Mouse (Mus musculus): ENCODE measurements around the gene Tex10. TPM values are rescaled to one million over a fixed set of nuclear protein-coding genes. Genes with fewer than 3 reads are reported as not detected.
A peak's percentile ranks its signal among the peaks of the same experiment; 100 is the strongest.
"Not testable (repeated sequence)": the region's sequence is repeated elsewhere in the genome, so short reads cannot be mapped to it uniquely, and the experiment has no call there.

Gene Tex10
- polyA plus RNA-seq, 1 experiment from 2014 or later, result 43.3 TPM

DNA sequence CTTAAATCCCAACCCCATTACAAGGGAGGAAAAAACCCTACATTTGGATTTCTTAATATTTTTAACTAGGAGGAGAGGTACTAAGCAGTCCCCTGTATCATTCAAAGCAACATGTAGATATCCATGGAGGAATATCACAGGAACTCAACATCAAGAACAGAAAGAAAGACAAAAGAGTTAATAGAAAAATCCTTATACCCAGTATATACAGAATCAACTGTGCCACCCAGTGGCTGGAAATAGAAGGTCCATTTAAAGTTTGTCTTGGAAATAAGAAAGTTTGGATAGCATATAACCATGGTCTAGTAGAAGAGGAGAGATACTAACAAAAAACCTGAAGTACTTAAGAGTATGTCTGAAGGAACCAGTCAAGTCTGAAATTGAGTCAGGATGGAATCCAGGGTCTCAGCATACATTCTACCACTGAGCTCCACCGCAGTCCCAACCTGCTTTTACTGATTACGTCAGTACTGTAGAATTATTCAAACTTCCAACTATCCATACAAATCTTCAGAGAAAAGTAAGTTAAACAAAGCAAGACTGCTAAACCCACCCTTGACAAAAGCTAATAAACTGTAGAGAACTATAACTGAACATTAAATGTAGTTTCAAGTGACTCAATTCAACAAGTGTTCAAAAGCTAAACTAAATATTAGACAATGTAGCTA is 19.0 kb downstream of the Tex10 start:
- Histone ChIP-seq H3K9ac (replicated peaks) (no peak overlapping the region), H3K9me3 (no peaks in the 10 kb centered on the region), H3K36me3 (peaks cover 58% of the 10 kb centered on the region), H3K4me3 (no peak overlapping the region), H3K4me1 (no peaks in the 10 kb centered on the region), H3K27me3 (no peaks in the 10 kb centered on the region), H3K4me2 (replicated peaks) (no peak overlapping the region), H3K27ac (replicated peaks) (no peak overlapping the region)
- no peak for ATAC-seq (replicated peaks)
- WGBS, result 97% methylated on average over 2 of the region's 2 CpGs

DNA sequence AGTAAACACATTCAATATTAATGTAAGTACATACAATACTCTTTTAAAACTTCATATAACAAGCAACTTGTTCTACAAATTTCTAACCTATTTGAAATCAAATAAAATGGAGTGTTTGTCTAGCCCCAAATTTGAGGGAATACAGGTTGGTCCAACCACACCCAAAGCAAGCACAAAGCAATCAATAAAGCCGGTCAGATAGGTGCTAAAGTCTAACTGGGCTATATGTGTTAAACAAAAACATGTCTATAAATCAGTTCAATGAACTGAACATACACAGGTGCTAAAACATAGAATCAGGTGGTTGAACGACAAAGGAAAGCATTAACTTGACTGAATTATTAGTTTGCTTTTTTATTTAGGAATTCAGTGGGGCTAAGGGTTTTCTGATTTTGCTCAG is 45.2 kb downstream of the Tex10 start:
- H3K4me3 ChIP-seq, result no peak overlapping the region
- H3K27ac ChIP-seq (replicated peaks), result no peak overlapping the region
- 92% methylated on average over 2 of the region's 2 CpGs for WGBS
- H3K9me3 ChIP-seq, result no peaks in the 10 kb centered on the region
- no peak for ATAC-seq (replicated peaks)
- no peak overlapping the region for H3K4me2 ChIP-seq (replicated peaks)
- H3K9ac ChIP-seq (replicated peaks), result no peak overlapping the region
- no peaks in the 10 kb centered on the region for H3K4me1 ChIP-seq
- peaks cover 43% of the 10 kb centered on the region for H3K36me3 ChIP-seq
- no peaks in the 10 kb centered on the region for H3K27me3 ChIP-seq

DNA sequence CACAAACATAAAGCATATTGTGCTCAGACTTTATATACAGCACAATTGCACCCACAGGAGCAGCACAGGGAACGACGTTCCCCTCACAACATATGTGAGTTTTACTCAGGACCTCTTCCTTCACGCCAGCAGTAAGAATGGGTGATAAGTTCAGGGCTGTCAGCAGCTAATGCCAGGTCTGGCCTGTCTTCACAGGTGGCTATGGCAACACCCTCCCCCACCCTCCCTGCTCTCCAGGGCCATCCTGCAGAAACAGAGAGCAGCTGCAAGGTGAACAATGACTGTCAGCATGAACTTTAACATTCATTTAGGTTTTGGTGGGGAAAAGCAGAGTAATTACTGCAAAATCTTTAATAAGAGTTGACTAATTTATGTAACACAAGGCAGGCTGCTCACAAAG is 45.8 kb downstream of the Tex10 start:
- Histone ChIP-seq H3K9me3 (no peaks in the 10 kb centered on the region), H3K4me3 (no peak overlapping the region), H3K27me3 (no peaks in the 10 kb centered on the region), H3K4me1 (no peaks in the 10 kb centered on the region), H3K4me2 (replicated peaks) (no peak overlapping the region), H3K27ac (replicated peaks) (no peak overlapping the region), H3K36me3 (peaks cover 36% of the 10 kb centered on the region), H3K9ac (replicated peaks) (no peak overlapping the region)
- WGBS, result 67% methylated on average over 3 of the region's 3 CpGs
- ATAC-seq (replicated peaks), result no peak

DNA sequence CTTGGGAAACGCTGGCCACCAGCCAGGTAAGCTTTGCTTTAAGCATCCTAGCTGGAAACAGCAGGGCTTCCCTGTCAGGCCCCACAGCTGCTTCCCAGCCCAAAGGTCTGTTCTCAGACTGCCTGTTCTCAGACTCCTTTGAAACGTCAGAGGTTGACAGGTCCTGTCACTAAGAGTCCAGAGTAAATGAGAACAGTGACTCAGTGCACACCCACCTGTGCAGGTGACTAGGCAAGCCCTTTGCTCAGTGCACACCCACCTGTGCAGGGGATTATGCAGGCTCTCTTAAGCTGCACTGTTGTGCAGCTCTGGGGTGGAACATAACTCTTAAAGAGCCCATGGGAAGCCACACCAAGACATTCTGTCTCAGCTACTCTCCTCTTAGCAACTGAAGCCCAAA is 49.5 kb downstream of the Tex10 start:
- Histone ChIP-seq H3K27me3 (no peaks in the 10 kb centered on the region), H3K4me2 (replicated peaks) (no peak overlapping the region), H3K9me3 (no peaks in the 10 kb centered on the region), H3K36me3 (peaks cover 5% of the 10 kb centered on the region; the same call in 1 of the 2 replicates), H3K27ac (replicated peaks) (no peak overlapping the region), H3K4me3 (no peak overlapping the region), H3K4me1 (no peaks in the 10 kb centered on the region), H3K9ac (replicated peaks) (no peak overlapping the region)
- WGBS, result 50% methylated on average over 2 of the region's 2 CpGs
- ATAC-seq (replicated peaks), result no peak

DNA sequence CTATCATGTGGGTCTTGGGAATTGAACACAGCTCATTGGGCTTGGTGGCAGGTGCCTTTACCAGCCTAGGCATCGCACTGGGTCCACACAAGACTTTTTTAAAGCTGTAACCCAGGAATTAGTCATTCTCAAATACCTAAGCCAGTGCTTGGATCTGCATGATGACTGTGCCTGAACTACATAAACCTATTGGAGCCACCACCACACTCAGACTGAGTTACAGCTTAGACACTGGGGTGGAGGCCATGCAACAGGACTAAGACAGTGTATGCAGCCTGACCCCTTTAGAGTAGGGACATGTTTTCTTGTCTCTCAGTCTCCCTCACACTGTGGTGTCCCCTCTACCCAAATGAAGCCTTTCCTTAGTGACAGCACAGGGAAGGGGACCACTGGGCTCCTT is 50.6 kb downstream of the Tex10 start:
- Histone ChIP-seq H3K4me3 (no peak overlapping the region), H3K9ac (replicated peaks) (no peak overlapping the region), H3K27me3 (no peaks in the 10 kb centered on the region), H3K9me3 (no peaks in the 10 kb centered on the region), H3K36me3 (no peaks in the 10 kb centered on the region), H3K27ac (replicated peaks) (no peak overlapping the region), H3K4me1 (no peaks in the 10 kb centered on the region), H3K4me2 (replicated peaks) (no peak overlapping the region)
- ATAC-seq (replicated peaks), result no peak
- 96% methylated on average over 1 of the region's 1 CpGs for WGBS

DNA sequence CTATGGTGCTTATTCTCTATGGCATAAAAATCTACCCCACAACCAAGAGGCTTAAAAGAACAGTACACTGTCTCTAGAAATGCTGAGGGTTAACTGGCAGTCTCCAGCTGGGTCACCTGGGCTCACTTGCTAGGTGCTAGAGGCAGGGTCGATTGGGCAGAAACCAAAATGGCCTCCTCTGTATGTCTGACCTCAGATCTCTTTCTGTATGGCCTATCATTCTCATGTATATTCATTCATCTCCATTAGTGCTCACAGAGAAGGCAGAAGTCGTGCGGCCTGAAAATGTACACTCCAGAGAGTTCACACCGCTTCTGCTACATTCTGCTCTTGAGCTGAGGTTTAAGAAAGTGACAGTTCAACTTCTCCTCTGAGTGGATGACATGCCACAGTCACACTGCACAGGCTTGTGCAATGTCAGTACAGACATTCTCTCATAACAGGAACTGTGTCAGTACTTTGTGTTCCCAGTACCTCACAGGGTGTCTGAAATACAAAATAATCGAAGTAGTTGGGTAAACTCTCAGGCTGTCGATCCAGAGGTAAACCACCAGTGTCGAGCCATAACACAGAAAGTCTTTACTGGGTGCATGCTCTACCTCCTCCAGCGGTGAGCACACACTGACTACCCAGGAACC is 54.3 kb downstream of the Tex10 start:
- H3K9me3 ChIP-seq, result no peaks in the 10 kb centered on the region
- 94% methylated on average over 8 of the region's 8 CpGs for WGBS
- H3K36me3 ChIP-seq, result no peaks in the 10 kb centered on the region
- no peak for ATAC-seq (replicated peaks)
- no peaks in the 10 kb centered on the region for H3K27me3 ChIP-seq
- H3K4me2 ChIP-seq (replicated peaks), result no peak overlapping the region
- H3K9ac ChIP-seq (replicated peaks), result no peak overlapping the region
- no peaks in the 10 kb centered on the region for H3K4me1 ChIP-seq
- no peak overlapping the region for H3K4me3 ChIP-seq
- H3K27ac ChIP-seq (replicated peaks), result no peak overlapping the region

DNA sequence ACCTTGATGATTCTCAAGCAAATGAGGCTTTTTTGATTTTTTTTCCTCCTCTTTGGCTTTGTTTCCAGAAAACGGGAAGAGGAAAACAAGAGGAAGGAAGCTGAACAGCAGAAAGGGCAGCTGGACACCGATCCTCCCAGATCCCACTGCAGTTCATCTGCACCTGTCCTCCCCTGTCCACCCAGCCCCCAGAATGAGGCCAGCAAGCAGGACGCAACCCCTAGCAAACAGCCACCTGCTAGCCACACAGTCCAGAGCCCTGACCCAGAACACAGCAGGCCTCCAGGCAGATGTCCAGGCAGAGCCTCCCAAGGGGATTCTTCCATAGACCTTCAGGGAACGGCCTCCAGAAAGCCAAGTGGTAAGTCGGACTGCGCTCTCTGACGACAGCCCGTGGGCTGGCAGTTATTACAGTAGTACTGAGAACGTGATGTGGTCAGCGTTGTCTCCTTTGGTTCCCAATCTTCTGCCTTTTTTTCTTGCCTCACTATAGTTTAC is 57.4 kb downstream of the Tex10 start:
- H3K4me1 ChIP-seq, result no peaks in the 10 kb centered on the region
- H3K36me3 ChIP-seq, result no peaks in the 10 kb centered on the region
- H3K9ac ChIP-seq (replicated peaks), result no peak overlapping the region
- ATAC-seq (replicated peaks), result no peak
- no peaks in the 10 kb centered on the region for H3K9me3 ChIP-seq
- H3K27ac ChIP-seq (replicated peaks), result no peak overlapping the region
- H3K4me3 ChIP-seq, result no peak overlapping the region
- no peak overlapping the region for H3K4me2 ChIP-seq (replicated peaks)
- WGBS, result 82% methylated on average over 10 of the region's 10 CpGs
- no peaks in the 10 kb centered on the region for H3K27me3 ChIP-seq

DNA sequence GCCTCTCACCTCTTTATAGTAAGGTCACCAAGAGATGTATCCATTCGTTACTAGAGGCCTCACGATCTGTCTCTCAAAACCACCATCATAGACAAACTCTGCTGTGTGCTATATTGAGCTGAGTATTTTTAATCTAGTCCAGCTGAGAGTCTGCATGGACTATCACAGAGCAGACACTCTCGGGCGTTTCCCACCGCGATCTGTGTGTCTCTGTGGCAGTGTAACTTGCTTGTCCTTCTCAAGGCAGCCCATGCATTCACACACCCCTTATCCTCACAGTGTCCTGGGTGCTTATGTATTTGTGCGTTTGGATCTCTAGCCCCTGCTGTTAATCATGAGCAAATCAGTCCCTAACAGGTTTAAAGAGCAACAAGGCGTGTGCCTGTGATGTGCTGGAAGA is 59.8 kb downstream of the Tex10 start:
- Histone ChIP-seq H3K27me3 (no peaks in the 10 kb centered on the region), H3K27ac (replicated peaks) (no peak overlapping the region), H3K4me1 (no peaks in the 10 kb centered on the region), H3K4me2 (replicated peaks) (no peak overlapping the region), H3K9ac (replicated peaks) (no peak overlapping the region), H3K36me3 (no peaks in the 10 kb centered on the region), H3K4me3 (no peak overlapping the region), H3K9me3 (no peaks in the 10 kb centered on the region)
- ATAC-seq (replicated peaks), result no peak
- WGBS, result 91% methylated on average over 8 of the region's 8 CpGs

DNA sequence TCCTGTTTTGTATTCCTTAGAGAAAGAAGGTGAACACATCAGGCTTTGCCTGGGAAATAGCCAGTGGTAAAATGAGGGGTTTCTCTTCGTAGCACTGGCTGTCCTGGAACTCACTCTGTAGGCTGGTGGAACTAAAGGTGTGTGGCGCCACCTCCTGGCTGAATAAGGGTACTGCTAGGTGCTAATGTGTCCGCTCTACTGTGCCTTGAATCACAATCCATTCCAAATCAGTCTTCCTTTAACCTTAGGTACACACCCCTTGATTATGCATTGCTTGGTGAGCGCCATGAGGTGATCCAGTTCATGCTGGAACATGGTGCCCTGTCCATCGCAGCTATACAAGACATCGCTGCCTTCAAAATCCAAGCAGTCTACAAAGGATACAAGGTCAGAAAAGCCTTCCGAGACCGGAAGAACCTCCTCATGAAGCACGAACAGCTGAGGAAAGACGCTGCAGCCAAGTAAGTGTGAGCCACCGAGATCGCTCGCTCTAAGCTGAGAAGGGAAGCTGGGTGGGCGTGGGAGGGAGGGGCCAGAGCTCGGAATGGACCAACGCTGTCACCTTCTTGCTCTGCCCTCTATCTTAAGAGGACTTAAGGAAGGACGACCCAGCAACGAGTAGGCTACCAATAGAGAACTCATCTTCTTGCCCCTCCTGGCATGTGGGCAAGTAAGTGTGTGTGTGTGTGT is 65.8 kb downstream of the Tex10 start:
- H3K4me1 ChIP-seq, result no peaks in the 10 kb centered on the region
- no peaks in the 10 kb centered on the region for H3K27me3 ChIP-seq
- H3K4me2 ChIP-seq (replicated peaks), result no peak overlapping the region
- no peaks in the 10 kb centered on the region for H3K36me3 ChIP-seq
- peak; percentile 64 for ATAC-seq (replicated peaks)
- no peak overlapping the region for H3K4me3 ChIP-seq
- no peaks in the 10 kb centered on the region for H3K9me3 ChIP-seq
- no peak overlapping the region for H3K27ac ChIP-seq (replicated peaks)
- 52% methylated on average over 18 of the region's 18 CpGs for WGBS
- no peak overlapping the region for H3K9ac ChIP-seq (replicated peaks)

DNA sequence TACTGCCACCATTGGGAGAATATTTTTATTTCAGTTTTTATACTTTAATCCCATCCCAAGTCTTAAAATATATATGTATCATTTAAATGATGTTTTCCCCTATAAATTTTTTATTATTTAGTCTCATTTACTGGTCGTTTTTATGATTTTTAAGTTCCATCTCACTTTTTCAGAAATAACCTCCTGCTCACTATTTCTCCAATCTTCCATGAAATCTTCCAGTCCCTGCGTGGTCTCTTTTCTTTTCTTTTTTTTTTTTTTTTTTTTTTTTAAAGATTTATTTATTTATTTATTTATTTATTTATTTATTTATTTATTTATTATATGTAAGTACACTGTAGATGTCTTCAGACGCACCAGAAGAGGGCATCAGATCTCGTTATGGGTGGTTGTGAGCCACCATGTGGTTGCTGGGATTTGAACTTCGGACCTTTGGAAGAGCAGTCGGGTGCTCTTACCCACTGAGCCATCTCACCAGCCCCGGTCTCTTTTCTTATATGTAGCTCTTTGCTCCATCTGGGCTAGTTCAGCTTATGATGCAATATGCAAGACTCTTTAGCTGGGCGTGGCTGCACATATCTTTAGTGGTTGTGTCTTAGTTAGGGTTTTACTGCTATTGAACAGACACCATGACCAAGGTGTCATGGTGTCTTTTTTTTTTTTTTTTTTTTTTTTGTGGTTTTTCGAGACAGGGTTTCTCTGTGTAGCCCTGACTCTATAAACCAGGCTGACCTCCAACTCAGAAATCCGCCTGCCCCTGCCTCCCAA is 67.4 kb downstream of the Tex10 start:
- 86% methylated on average over 10 of the region's 10 CpGs for whole genome bisulfite sequencing
- not testable (repeated sequence) for H3K27me3 ChIP-seq; H3K27ac ChIP-seq (replicated peaks); H3K9ac ChIP-seq (replicated peaks); H3K4me1 ChIP-seq; H3K9me3 ChIP-seq; ATAC-seq (replicated peaks); H3K4me2 ChIP-seq (replicated peaks); H3K36me3 ChIP-seq; H3K4me3 ChIP-seq

DNA sequence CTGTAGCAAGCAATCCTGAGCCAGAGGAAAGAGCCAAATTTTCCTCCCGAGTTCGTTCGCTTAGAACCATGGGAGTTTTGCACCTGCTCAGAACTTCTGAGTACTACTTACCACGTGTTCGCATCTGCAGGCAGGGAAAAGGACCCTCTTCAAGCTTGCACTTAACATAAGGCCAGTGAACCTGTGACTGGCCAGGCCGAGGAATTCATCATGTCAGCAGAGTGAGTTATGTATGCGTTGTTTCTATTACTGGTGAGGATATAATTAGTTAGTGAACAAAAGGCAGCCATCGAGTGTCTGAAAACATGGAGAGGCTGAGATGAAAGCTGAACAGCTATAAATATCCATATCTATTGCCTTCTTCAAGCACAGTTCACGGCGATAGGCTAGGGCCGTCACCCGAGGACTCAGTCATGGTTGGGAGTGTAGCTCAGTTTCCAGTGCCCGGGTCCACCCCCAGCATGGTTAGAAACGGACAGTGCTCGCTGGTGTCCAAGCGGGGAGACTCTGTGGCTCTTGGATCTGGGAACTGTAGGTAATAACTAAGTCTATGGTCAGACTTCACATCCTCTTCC is 70.1 kb downstream of the Tex10 start:
- no peak overlapping the region for H3K27ac ChIP-seq (replicated peaks)
- H3K36me3 ChIP-seq, result no peaks in the 10 kb centered on the region
- H3K4me3 ChIP-seq, result no peak overlapping the region
- 76% methylated on average over 16 of the region's 16 CpGs for WGBS
- H3K4me2 ChIP-seq (replicated peaks), result no peak overlapping the region
- ATAC-seq (replicated peaks), result no peak
- H3K9me3 ChIP-seq, result no peaks in the 10 kb centered on the region
- H3K4me1 ChIP-seq, result no peaks in the 10 kb centered on the region
- H3K27me3 ChIP-seq, result no peaks in the 10 kb centered on the region
- no peak overlapping the region for H3K9ac ChIP-seq (replicated peaks)

DNA sequence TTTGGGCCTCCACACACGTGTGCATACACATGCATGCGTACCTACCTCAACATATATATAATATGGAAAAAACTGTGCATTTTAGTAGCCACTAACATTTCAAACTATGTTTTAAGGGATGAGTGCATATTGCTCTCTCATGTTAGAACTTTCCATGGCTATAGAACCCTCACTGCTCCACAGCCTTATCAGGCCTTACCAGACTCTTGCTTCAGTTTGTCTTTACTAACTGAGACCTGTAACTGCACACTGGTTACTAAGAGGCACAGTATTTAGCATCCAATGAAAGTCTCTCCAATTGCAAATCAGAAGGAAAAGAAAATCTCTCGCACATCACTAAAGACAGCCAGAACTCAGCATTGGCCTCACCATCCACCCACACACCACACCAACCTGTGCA is 76.3 kb downstream of the Tex10 start:
- H3K9me3 ChIP-seq, result no peaks in the 10 kb centered on the region
- WGBS, result 95% methylated on average over 3 of the region's 3 CpGs
- H3K36me3 ChIP-seq, result no peaks in the 10 kb centered on the region
- H3K4me2 ChIP-seq (replicated peaks), result no peak overlapping the region
- no peak for ATAC-seq (replicated peaks)
- no peak overlapping the region for H3K27ac ChIP-seq (replicated peaks)
- H3K9ac ChIP-seq (replicated peaks), result no peak overlapping the region
- H3K27me3 ChIP-seq, result no peaks in the 10 kb centered on the region
- H3K4me1 ChIP-seq, result no peaks in the 10 kb centered on the region
- H3K4me3 ChIP-seq, result no peak overlapping the region
